Mouse (Mus musculus) embryonic facial prominence, embryonic 14.5 days (tissue): ENCODE measurements around the gene Hinfp. TPM values are rescaled to one million over a fixed set of nuclear protein-coding genes. Genes with fewer than 3 reads are reported as not detected.

Source experiments
- ATAC-seq: fragments of 200-750 bp; cut with Nextera tagmentation; 2 replicates; pipeline ENCODE4 v1.8.0; 2017; ENCODE audit warnings: low read depth, moderate number of reproducible peaks, moderate TSS enrichment
- DNase-seq: peaks from one replicate; pipeline ENCODE4 v3.0.0-alpha.2; 2015; ENCODE audit warnings: low spot score
- H3K27ac ChIP-seq: fragments of 300-500 bp; sonication (generic); replicated peaks from 2 replicates; pipeline ENCODE4 v1.5.1; 2014; ENCODE audit warnings: low read depth, mild to moderate bottlenecking, low read length, moderate library complexity
- H3K27me3 ChIP-seq: fragments of 300-500 bp; sonication (generic); replicated peaks from 2 replicates; pipeline ENCODE4 v1.6.1; 2014; ENCODE audit warnings: low read length; ENCODE audit not compliant: control insufficient read depth, insufficient read depth
- H3K36me3 ChIP-seq: fragments of 300-500 bp; sonication (generic); 2 replicates; pipeline ENCODE4 v1.6.1; 2014; ENCODE audit warnings: low read length, mixed read lengths; ENCODE audit not compliant: control insufficient read depth, insufficient read depth
- H3K4me1 ChIP-seq: fragments of 300-500 bp; sonication (generic); 2 replicates; pipeline ENCODE4 v1.6.1; 2014; ENCODE audit warnings: antibody characterized with exemption, low read length; ENCODE audit not compliant: control insufficient read depth, insufficient read depth
- H3K4me2 ChIP-seq: fragments of 300-500 bp; sonication (generic); 2 replicates; pipeline ENCODE4 v1.6.1; 2014; ENCODE audit warnings: low read depth, mild to moderate bottlenecking, low read length, moderate library complexity, mixed read lengths
- H3K4me3 ChIP-seq: fragments of 300-500 bp; sonication (generic); 2 replicates; pipeline ENCODE4 v1.5.1; 2014; ENCODE audit warnings: low read depth, mild to moderate bottlenecking, low read length
- H3K9ac ChIP-seq: fragments of 300-500 bp; sonication (generic); 2 replicates; pipeline ENCODE4 v1.6.1; 2014; ENCODE audit warnings: low read depth, mild to moderate bottlenecking, low read length, moderate library complexity, mixed read lengths
- H3K9me3 ChIP-seq: fragments of 300-500 bp; sonication (generic); 2 replicates; pipeline ENCODE4 v1.6.1; 2016; ENCODE audit warnings: low read length; ENCODE audit not compliant: control insufficient read depth
- WGBS: fragments of 180-500 bp; shearing (Covaris S2); extraction: QIAGEN DNeasy Blood & Tissue Kit; methylation state at CpG from one replicate; pipeline ENCODE4 v1.1.7; 2014; 5-methylcytosine and 5-hydroxymethylcytosine counted together
- polyA plus RNA-seq: library from polyadenylated mRNA; unstranded; fragments of >200 nt; fragmentation: Nextera tagmentation; extraction: Ambion mirVana; gene quantifications from 2 replicates; pipeline ENCODE4 v1.2.1, GENCODE M21; 2014

The Hinfp gene
- polyA plus RNA-seq, 1 experiment from 2014 or later = 15.6 TPM

GRCm38 (mm10) chr9:44343781-44344421 lies 38.4 kb upstream of the Hinfp start, which contains the start of gene Hmbs:
TSS of gene Hmbs (minus strand) at chr9:44344228.
- Histone ChIP-seq H3K4me2 (peak within 1 kb of the TSS; percentile 56), H3K4me3 (peak within 1 kb of the TSS; percentile 78), H3K9ac (peak within 1 kb of the TSS; percentile 87), H3K4me1 (peaks cover 7% of the 10 kb centered on the region), H3K27me3 (no peaks in the 10 kb centered on the region), H3K36me3 (peaks cover 48% of the 10 kb centered on the region), H3K27ac (peak within 1 kb of the TSS; percentile 94), H3K9me3 (no peaks in the 10 kb centered on the region)
- DNase-seq = peak; percentile 96
- WGBS = under 1% methylated on average over 36 of the region's 39 CpGs
- peak; percentile 96 for ATAC-seq

- Histone ChIP-seq H3K27ac (peak overlapping the region; percentile 94), H3K9me3 (no peaks in the 10 kb centered on the region), H3K4me3 (peak overlapping the region; percentile 78), H3K9ac (peak overlapping the region; percentile 87), H3K4me1 (peaks cover 7% of the 10 kb centered on the region), H3K4me2 (peak overlapping the region; percentile 56), H3K27me3 (no peaks in the 10 kb centered on the region), H3K36me3 (peaks cover 46% of the 10 kb centered on the region)
- DNase-seq = no peak
- WGBS = 8% methylated on average over 6 of the region's 6 CpGs
- no peak for ATAC-seq
Measured at GRCm38 (mm10) chr9:44343290-44343689, 37.8 kb upstream of the Hinfp start.

- Histone ChIP-seq H3K4me3 (no peak overlapping the region; the same call in 1 of the 2 replicates), H3K36me3 (peaks cover 46% of the 10 kb centered on the region), H3K27ac (no peak overlapping the region), H3K4me2 (peak overlapping the region; percentile 56; the same call in 1 of the 2 replicates), H3K9me3 (no peaks in the 10 kb centered on the region), H3K9ac (peak overlapping the region; percentile 87), H3K27me3 (no peaks in the 10 kb centered on the region), H3K4me1 (peaks cover 9% of the 10 kb centered on the region)
- 100% methylated on average over 1 of the region's 1 CpGs for whole genome bisulfite sequencing
- DNase-seq = no peak
- ATAC-seq = no peak
Measured at GRCm38 (mm10) chr9:44342605-44343004, 37.1 kb upstream of the Hinfp start.

- Histone ChIP-seq H3K4me3 (no peak overlapping the region), H3K36me3 (peaks cover 46% of the 10 kb centered on the region), H3K27ac (no peak overlapping the region), H3K4me2 (no peak overlapping the region), H3K9ac (no peak overlapping the region), H3K9me3 (no peaks in the 10 kb centered on the region), H3K27me3 (no peaks in the 10 kb centered on the region), H3K4me1 (peaks cover 12% of the 10 kb centered on the region)
- DNase-seq = no peak
- ATAC-seq = no peak
- 80% methylated on average over 3 of the region's 3 CpGs for WGBS
Measured at GRCm38 (mm10) chr9:44342173-44342572, 36.7 kb upstream of the Hinfp start.

- Histone ChIP-seq H3K27ac (no peak overlapping the region), H3K9ac (no peak overlapping the region), H3K4me1 (peaks cover 19% of the 10 kb centered on the region), H3K27me3 (no peaks in the 10 kb centered on the region), H3K36me3 (peaks cover 46% of the 10 kb centered on the region), H3K4me3 (no peak overlapping the region), H3K9me3 (no peaks in the 10 kb centered on the region), H3K4me2 (no peak overlapping the region)
- 88% methylated on average over 5 of the region's 5 CpGs for WGBS
- no peak for ATAC-seq
- no peak for DNase-seq
Measured at GRCm38 (mm10) chr9:44341487-44341886, 36.0 kb upstream of the Hinfp start.

DNA sequence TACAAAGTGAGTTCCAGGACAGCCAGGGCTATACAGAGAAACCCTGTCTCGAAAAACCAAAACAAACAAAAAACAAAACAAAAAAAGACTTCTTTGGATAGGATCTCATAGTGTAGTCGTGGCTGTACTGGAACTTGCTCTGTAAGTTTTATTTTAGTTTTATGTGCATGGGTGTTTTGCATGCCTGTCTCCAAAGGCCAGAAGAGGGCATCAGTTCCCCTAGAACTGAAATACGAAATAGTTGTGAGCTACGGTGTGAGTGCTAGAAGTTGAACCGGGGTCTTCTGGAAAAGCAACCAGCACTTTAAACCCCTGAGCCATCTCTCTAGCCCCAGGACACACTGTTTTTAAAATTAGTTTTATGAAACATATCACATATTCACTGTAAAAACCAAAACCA lies 33.1 kb upstream of the Hinfp start:
- Histone ChIP-seq H3K4me3 (no peak overlapping the region), H3K4me2 (no peak overlapping the region), H3K27ac (no peak overlapping the region), H3K27me3 (no peaks in the 10 kb centered on the region), H3K4me1 (peaks cover 20% of the 10 kb centered on the region), H3K36me3 (peaks cover 48% of the 10 kb centered on the region), H3K9me3 (no peaks in the 10 kb centered on the region), H3K9ac (no peak overlapping the region)
- no peak for DNase-seq
- no peak for ATAC-seq
- WGBS = 79% methylated on average over 5 of the region's 5 CpGs

GRCm38 (mm10) chr9:44337436-44338169 lies 32.1 kb upstream of the Hinfp start:
- Histone ChIP-seq H3K9me3 (no peaks in the 10 kb centered on the region), H3K36me3 (peaks cover 57% of the 10 kb centered on the region), H3K27me3 (no peaks in the 10 kb centered on the region), H3K4me1 (peaks cover 13% of the 10 kb centered on the region), H3K27ac (0 out of 2 replicates have a peak overlapping the region, but pooled peaks have one; percentile 10), H3K9ac (peak overlapping the region; percentile 54), H3K4me3 (peak overlapping the region; percentile 90), H3K4me2 (peak overlapping the region; percentile 85)
- ATAC-seq = no peak
- WGBS = 54% methylated on average over 9 of the region's 9 CpGs
- no peak for DNase-seq

GRCm38 (mm10) chr9:44336964-44337363 lies 31.5 kb upstream of the Hinfp start:
- 61% methylated on average over 3 of the region's 3 CpGs for WGBS
- Histone ChIP-seq H3K9me3 (no peaks in the 10 kb centered on the region), H3K36me3 (peaks cover 61% of the 10 kb centered on the region), H3K4me3 (peak overlapping the region; percentile 90), H3K9ac (peak overlapping the region; percentile 54), H3K27me3 (no peaks in the 10 kb centered on the region), H3K4me2 (peak overlapping the region; percentile 85), H3K4me1 (peaks cover 12% of the 10 kb centered on the region), H3K27ac (no peak overlapping the region)
- DNase-seq = no peak
- no peak for ATAC-seq
